Comparison of ENCODE assay signal across 8 mouse cellular contexts in genomic region chr19:41441911-41442607, GRCm38 (mm10). TPM values are rescaled to one million over a fixed set of nuclear protein-coding genes. Genes with fewer than 3 reads are reported as not detected.
A peak's percentile ranks its signal among the peaks of the same experiment; 100 is the strongest.
DNase-seq lines count a peak whose midpoint lies in the region; ATAC-seq lines count a peak whose summit lies in the region.

No protein-coding gene starts in this region.

- DNase-seq in cerebellum, adult 18-20 months: peak; percentile 6 to 21
- DNase-seq in cerebellum, postnatal 4 days (ENCODE audit: low spot score in 2 of 2): no peak
- peak; percentile 9 for DNase-seq in right cerebral cortex, postnatal 25 days
- no peak for DNase-seq in right cerebral cortex, postnatal 10 days (ENCODE audit: low spot score in 2 of 2)
- no peak for DNase-seq in left cerebral cortex, adult 9 months (ENCODE audit: low spot score in 2 of 2)
- DNase-seq in gastrocnemius, postnatal 25 days: no peak

- no peak overlapping the region for H3K4me3 ChIP-seq in neural tube, embryonic 12.5 days

- no peak overlapping the region for H3K27ac ChIP-seq in neural tube, embryonic 12.5 days

- 21% methylated on average over 20 of the region's 20 CpGs for WGBS in neural tube, embryonic 12.5 days

- H3K27me3 ChIP-seq in neural tube, embryonic 12.5 days (replicated peaks): peaks cover 5% of the 10 kb centered on the region; the same call in 1 of the 2 replicates

- H3K4me1 ChIP-seq in neural tube, embryonic 12.5 days: peaks cover 5% of the 10 kb centered on the region

- H3K9ac ChIP-seq in neural tube, embryonic 12.5 days: no peak overlapping the region

- peak; percentile 41 for ATAC-seq in inflammation-experienced regulatory T-cells, adult 6 months
- no peak for ATAC-seq in neural tube, embryonic 12.5 days (ENCODE audit: low FRiP score, low read depth)

- no peaks in the 10 kb centered on the region for H3K36me3 ChIP-seq in neural tube, embryonic 12.5 days

- H3K4me2 ChIP-seq in neural tube, embryonic 12.5 days (replicated peaks): peak overlapping the region; percentile 45

- no peaks in the 10 kb centered on the region for H3K9me3 ChIP-seq in neural tube, embryonic 12.5 days

RNA-seq across cellular contexts. Expression of gene Lcor, which starts 40.4 kb away (rescaled TPM):
- 10 to 100 TPM; 12.8 to 22.3 (median 15.7) TPM for polyA plus RNA-seq in inflammation-experienced regulatory T-cells, adult 6 months (2017; shearing (Covaris generic))
- polyA plus RNA-seq in neural tube, embryonic 12.5 days (2016; fragmentation: Nextera tagmentation; extraction: Ambion mirVana): 36.3 and 36.6 TPM in 2 replicates
- total RNA-seq in gastrocnemius, postnatal 25 days (2021): 10 to 100 TPM; 11.9 to 13.4 TPM

RNA-seq across cellular contexts. Expression of gene Pik3ap1, which starts 57.2 kb away (rescaled TPM):
- polyA plus RNA-seq in inflammation-experienced regulatory T-cells, adult 6 months (2017; shearing (Covaris generic)): 1 to 10 TPM; 2.5 to 5.5 (median 3.8) TPM
- polyA plus RNA-seq in neural tube, embryonic 12.5 days (2016; fragmentation: Nextera tagmentation; extraction: Ambion mirVana): 1.7 and 2.2 TPM in 2 replicates
- under 1 TPM; 0.33 to 0.56 TPM for total RNA-seq in gastrocnemius, postnatal 25 days (2021)

Comparison
In these comparisons a context has a peak if more than half of its experiments do, and no peak if none do; other contexts are left out.
1. DNase-seq: peak in cerebellum, adult 18-20 months (2 of 2) and right cerebral cortex, postnatal 25 days (single experiment); none in cerebellum, postnatal 4 days (0 of 2), right cerebral cortex, postnatal 10 days (0 of 2), left cerebral cortex, adult 9 months (0 of 2) and gastrocnemius, postnatal 25 days (single experiment).